In the genomic region with DNA sequence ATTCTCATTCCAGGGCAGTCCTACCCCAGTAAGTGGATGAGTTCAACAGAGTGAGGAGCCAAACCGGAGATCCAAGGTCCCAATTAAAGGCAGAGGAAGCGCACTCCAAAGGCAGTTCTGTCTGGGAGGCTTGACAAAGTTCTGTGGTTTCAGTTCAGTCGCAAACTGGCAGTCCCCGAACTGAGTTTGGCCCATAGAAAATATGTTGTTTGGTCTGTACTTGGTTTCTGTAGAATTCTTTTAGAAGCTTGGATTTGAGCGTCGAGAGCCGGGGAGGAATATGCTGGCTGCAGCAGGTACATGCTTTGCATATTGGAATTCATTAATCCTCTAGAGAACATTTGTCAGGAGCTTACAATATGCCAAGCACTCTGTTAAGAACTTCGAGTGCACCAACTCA, we compare ENCODE assay signal across 19 mouse cellular contexts.
A peak's percentile ranks its signal among the peaks of the same experiment; 100 is the strongest.
DNase-seq lines count a peak whose midpoint lies in the region; ATAC-seq and TF ChIP-seq lines count a peak whose summit lies in the region.
"Had no signal": no experiment of that assay in that cellular context is flagged by ENCODE, and none has a peak within 500 bp of the region (broad histone marks: within the 10 kb centered on the region; RNA-seq: fewer than 3 reads in every experiment).

No protein-coding gene starts in this region.

- WGBS in forebrain, postnatal 0 days: 42% methylated on average over 8 of the region's 8 CpGs
- WGBS in forebrain, embryonic 10.5 days: 87% methylated on average over 8 of the region's 8 CpGs

- H3K27me3 ChIP-seq in forebrain, postnatal 0 days (ENCODE audit: insufficient read depth, low read length): no peaks in the 10 kb centered on the region
- no peaks in the 10 kb centered on the region for H3K27me3 ChIP-seq in forebrain, embryonic 10.5 days (ENCODE audit: poor library complexity, severe bottlenecking)
- H3K27me3 ChIP-seq: CH12.LX; embryonic facial prominence, embryonic 13.5 days; forebrain, embryonic 13.5 days; hindbrain, embryonic 12.5 days; intestine, embryonic 15.5 days; midbrain, embryonic 13.5 days; stomach, embryonic 15.5 days had no signal

- H3K36me3 ChIP-seq in forebrain, postnatal 0 days (ENCODE audit: insufficient read depth): no peaks in the 10 kb centered on the region
- no peaks in the 10 kb centered on the region for H3K36me3 ChIP-seq in forebrain, embryonic 10.5 days (replicated peaks)
- H3K36me3 ChIP-seq: embryonic facial prominence, embryonic 13.5 days; hindbrain, embryonic 12.5 days; intestine, embryonic 15.5 days; midbrain, embryonic 13.5 days; stomach, embryonic 15.5 days had no signal

- DNase-seq in forebrain, postnatal 0 days: peak; percentile 65
- DNase-seq in forebrain, embryonic 10.5 days (ENCODE audit: extremely low spot score, low spot score): no peak
- DNase-seq in kidney, postnatal 10 days: peak; percentile 10
- DNase-seq in kidney, postnatal 36 days: no peak
- peak; percentile 40 for DNase-seq in brain, embryonic 18.5 days (ENCODE audit: low read depth, low spot score)
- DNase-seq in layer of hippocampus, adult 9-11 months: peak; percentile 54
- no peak for DNase-seq in spleen, postnatal 4 days (ENCODE audit: low spot score in 2 of 2)
- DNase-seq in ovary, postnatal 10 days (ENCODE audit: low spot score): no peak
- DNase-seq: adrenal gland, adult 8-10 months; lung, adult 2 months; spleen, adult 18-20 months had no signal

- no peaks in the 10 kb centered on the region for H3K4me1 ChIP-seq in forebrain, postnatal 0 days (ENCODE audit: insufficient read depth)
- H3K4me1 ChIP-seq in forebrain, embryonic 10.5 days: peaks cover 4% of the 10 kb centered on the region; the same call in 1 of the 2 replicates
- H3K4me1 ChIP-seq: embryonic facial prominence, embryonic 13.5 days; forebrain, embryonic 13.5 days; hindbrain, embryonic 12.5 days; intestine, embryonic 15.5 days; midbrain, embryonic 13.5 days; stomach, embryonic 15.5 days had no signal

- peak overlapping the region; percentile 36; the same call in 1 of the 2 replicates for H3K27ac ChIP-seq in forebrain, postnatal 0 days (ENCODE audit: low read depth, low read length)
- no peak overlapping the region for H3K27ac ChIP-seq in forebrain, embryonic 10.5 days
- H3K27ac ChIP-seq: embryonic facial prominence, embryonic 13.5 days; forebrain, embryonic 13.5 days; hindbrain, embryonic 12.5 days; intestine, embryonic 15.5 days; macrophage; midbrain, embryonic 13.5 days; stomach, embryonic 15.5 days had no signal

- no peaks in the 10 kb centered on the region for H3K9me3 ChIP-seq in forebrain, postnatal 0 days (ENCODE audit: low read length)
- H3K9me3 ChIP-seq in forebrain, embryonic 10.5 days: no peaks in the 10 kb centered on the region
- H3K9me3 ChIP-seq: embryonic facial prominence, embryonic 13.5 days; forebrain, embryonic 13.5 days; hindbrain, embryonic 12.5 days; intestine, embryonic 15.5 days; midbrain, embryonic 13.5 days; stomach, embryonic 15.5 days had no signal

- no peak overlapping the region for H3K9ac ChIP-seq in forebrain, postnatal 0 days
- H3K9ac ChIP-seq: embryonic facial prominence, embryonic 13.5 days; forebrain, embryonic 13.5 days; hindbrain, embryonic 12.5 days; intestine, embryonic 15.5 days; midbrain, embryonic 13.5 days; stomach, embryonic 15.5 days had no signal

- no peak overlapping the region for H3K4me3 ChIP-seq in forebrain, postnatal 0 days (ENCODE audit: low read depth, low read length)
- no peak overlapping the region for H3K4me3 ChIP-seq in forebrain, embryonic 10.5 days
- H3K4me3 ChIP-seq: embryonic facial prominence, embryonic 13.5 days; forebrain, embryonic 13.5 days; hindbrain, embryonic 12.5 days; intestine, embryonic 15.5 days; midbrain, embryonic 13.5 days; stomach, embryonic 15.5 days had no signal

- TF ChIP-seq CTCF in forebrain, postnatal 0 days (IDR thresholded peaks at IDR 0.05; ENCODE audit: low read depth): no peak

- no peak overlapping the region for H3K4me2 ChIP-seq in forebrain, postnatal 0 days (ENCODE audit: low read depth)
- H3K4me2 ChIP-seq: embryonic facial prominence, embryonic 13.5 days; forebrain, embryonic 13.5 days; hindbrain, embryonic 12.5 days; intestine, embryonic 15.5 days; midbrain, embryonic 13.5 days; stomach, embryonic 15.5 days had no signal

- peak; percentile 82 for ATAC-seq in forebrain, postnatal 0 days
- ATAC-seq: forebrain, embryonic 13.5 days; intestine, embryonic 15.5 days; midbrain, embryonic 13.5 days had no signal

Comparison
In these comparisons a context has a peak if more than half of its experiments do, and no peak if none do; other contexts are left out.
1. DNase-seq: peak in forebrain, postnatal 0 days (single experiment), kidney, postnatal 10 days (single experiment), brain, embryonic 18.5 days (single experiment) and layer of hippocampus, adult 9-11 months (single experiment); none in forebrain, embryonic 10.5 days (single experiment), kidney, postnatal 36 days (0 of 2), spleen, postnatal 4 days (0 of 2) and ovary, postnatal 10 days (single experiment).